Mouse (Mus musculus): ENCODE data around the gene Gm3376. TPM values are rescaled to one million over a fixed set of nuclear protein-coding genes. Genes with fewer than 3 reads are reported as not detected.
"Not testable (repeated sequence)": the region's sequence is repeated elsewhere in the genome, so short reads cannot be mapped to it uniquely, and the experiment has no call there.

Gene Gm3376
- polyA plus RNA-seq (2015; fragmentation: Nextera tagmentation; extraction: Ambion mirVana): not detected in 2 replicates

GRCm38 (mm10) chrY:3771373-3771772 lies at the start of gene Gm3376:
Gene Gm3376 (plus strand): TSS chrY:3771673.
- ATAC-seq (ENCODE audit: insufficient read depth); H3K9ac ChIP-seq; H3K36me3 ChIP-seq (replicated peaks); H3K4me2 ChIP-seq; H3K27me3 ChIP-seq; H3K27ac ChIP-seq (replicated peaks); H3K4me3 ChIP-seq (replicated peaks); H3K9me3 ChIP-seq (replicated peaks); H3K4me1 ChIP-seq (replicated peaks): not testable (repeated sequence)
- WGBS (ENCODE audit: insufficient replicate concordance): no CpG with 5 or more reads among the region's 9 CpGs
